Mouse (Mus musculus): ENCODE measurements at regions not wholly inside any gene's neighbourhood (a gene's known extent, or its start where the extent isn't known, plus 50 kb on each side); places are given as distances from the start of the nearest gene placed in this dataset.

GRCm38 (mm10) chr7:136059896-136060295, 343.7 kb upstream of the Mki67 start:
- Histone ChIP-seq H3K4me1 (replicated peaks) (peaks cover 52% of the 10 kb centered on the region), H3K9ac (no peak overlapping the region), H3K4me3 (no peak overlapping the region), H3K27me3 (no peaks in the 10 kb centered on the region), H3K27ac (replicated peaks) (peak overlapping the region; percentile 91), H3K9me3 (no peaks in the 10 kb centered on the region), H3K4me2 (peak overlapping the region; percentile 58), H3K36me3 (no peaks in the 10 kb centered on the region)
- ATAC-seq (ENCODE audit: low read depth): no peak
- WGBS: 18% methylated on average over 11 of the region's 11 CpGs

- Histone ChIP-seq H3K4me2 (peak overlapping the region; percentile 58), H3K9me3 (no peaks in the 10 kb centered on the region), H3K9ac (peak overlapping the region; percentile 69), H3K4me3 (peak overlapping the region; percentile 29), H3K4me1 (replicated peaks) (peaks cover 57% of the 10 kb centered on the region), H3K27ac (replicated peaks) (peak overlapping the region; percentile 91), H3K36me3 (no peaks in the 10 kb centered on the region), H3K27me3 (no peaks in the 10 kb centered on the region)
- peak; percentile 70 for ATAC-seq (ENCODE audit: low read depth)
- WGBS: 7% methylated on average over 29 of the region's 29 CpGs
Measured at GRCm38 (mm10) chr7:136060339-136061073, 344.3 kb upstream of the Mki67 start.

- Histone ChIP-seq H3K9me3 (no peaks in the 10 kb centered on the region), H3K4me2 (no peak overlapping the region), H3K27ac (replicated peaks) (peak overlapping the region; percentile 38), H3K36me3 (no peaks in the 10 kb centered on the region), H3K4me1 (replicated peaks) (peaks cover 47% of the 10 kb centered on the region), H3K4me3 (no peak overlapping the region), H3K27me3 (peaks cover 4% of the 10 kb centered on the region; the same call in 1 of the 2 replicates), H3K9ac (no peak overlapping the region)
- no peak for ATAC-seq (ENCODE audit: low read depth)
- WGBS: 37% methylated on average over 5 of the region's 5 CpGs
Measured at GRCm38 (mm10) chr7:136062658-136063057, 346.5 kb upstream of the Mki67 start.

GRCm38 (mm10) chr7:136065038-136065678, 349.0 kb upstream of the Mki67 start:
- no peak for ATAC-seq (ENCODE audit: low read depth)
- 70% methylated on average over 12 of the region's 12 CpGs for WGBS
- Histone ChIP-seq H3K9ac (no peak overlapping the region), H3K36me3 (no peaks in the 10 kb centered on the region), H3K27me3 (peaks cover 4% of the 10 kb centered on the region; the same call in 1 of the 2 replicates), H3K4me1 (replicated peaks) (peaks cover 25% of the 10 kb centered on the region), H3K27ac (replicated peaks) (no peak overlapping the region), H3K9me3 (no peaks in the 10 kb centered on the region), H3K4me2 (no peak overlapping the region), H3K4me3 (no peak overlapping the region)

GRCm38 (mm10) chr7:136065679-136066055, 349.5 kb upstream of the Mki67 start:
- Histone ChIP-seq H3K4me3 (no peak overlapping the region), H3K9ac (no peak overlapping the region), H3K4me1 (replicated peaks) (peaks cover 21% of the 10 kb centered on the region), H3K27ac (replicated peaks) (no peak overlapping the region), H3K36me3 (no peaks in the 10 kb centered on the region), H3K4me2 (no peak overlapping the region), H3K9me3 (no peaks in the 10 kb centered on the region), H3K27me3 (peaks cover 4% of the 10 kb centered on the region; the same call in 1 of the 2 replicates)
- WGBS: 60% methylated on average over 10 of the region's 10 CpGs
- ATAC-seq (ENCODE audit: low read depth): no peak

- H3K9me3 ChIP-seq: no peaks in the 10 kb centered on the region
- H3K36me3 ChIP-seq: no peaks in the 10 kb centered on the region
- H3K9ac ChIP-seq: no peak overlapping the region
- no peak overlapping the region for H3K4me3 ChIP-seq
- 0 out of 2 replicates have a peak, but pooled peaks cover under 1% of the 10 kb centered on the region for H3K4me1 ChIP-seq (replicated peaks)
- ATAC-seq (ENCODE audit: low read depth): no peak
- H3K27ac ChIP-seq (replicated peaks): no peak overlapping the region
- WGBS: 77% methylated on average over 5 of the region's 5 CpGs
- H3K27me3 ChIP-seq: peaks cover 5% of the 10 kb centered on the region; the same call in 1 of the 2 replicates
- H3K4me2 ChIP-seq: no peak overlapping the region
Measured at GRCm38 (mm10) chr7:136070881-136071280, 354.7 kb upstream of the Mki67 start.

- Histone ChIP-seq H3K9ac (no peak overlapping the region), H3K36me3 (no peaks in the 10 kb centered on the region), H3K4me3 (no peak overlapping the region), H3K27ac (replicated peaks) (no peak overlapping the region), H3K9me3 (no peaks in the 10 kb centered on the region), H3K4me1 (replicated peaks) (no peaks in the 10 kb centered on the region), H3K4me2 (no peak overlapping the region), H3K27me3 (0 out of 2 replicates have a peak, but pooled peaks cover 7% of the 10 kb centered on the region)
- no peak for ATAC-seq (ENCODE audit: low read depth)
- WGBS: 86% methylated on average over 4 of the region's 4 CpGs
Measured at GRCm38 (mm10) chr7:136071331-136071730, 355.2 kb upstream of the Mki67 start.

GRCm38 (mm10) chr7:136073265-136073799, 357.2 kb upstream of the Mki67 start:
- Histone ChIP-seq H3K4me3 (no peak overlapping the region), H3K4me2 (no peak overlapping the region), H3K27ac (replicated peaks) (no peak overlapping the region), H3K9ac (no peak overlapping the region), H3K9me3 (no peaks in the 10 kb centered on the region), H3K36me3 (no peaks in the 10 kb centered on the region), H3K27me3 (0 out of 2 replicates have a peak, but pooled peaks cover 8% of the 10 kb centered on the region), H3K4me1 (replicated peaks) (no peaks in the 10 kb centered on the region)
- WGBS: 61% methylated on average over 6 of the region's 6 CpGs
- ATAC-seq (ENCODE audit: low read depth): no peak

- Histone ChIP-seq H3K27me3 (0 out of 2 replicates have a peak, but pooled peaks cover 8% of the 10 kb centered on the region), H3K4me2 (no peak overlapping the region), H3K4me1 (replicated peaks) (no peaks in the 10 kb centered on the region), H3K36me3 (no peaks in the 10 kb centered on the region), H3K27ac (replicated peaks) (no peak overlapping the region), H3K4me3 (no peak overlapping the region), H3K9ac (no peak overlapping the region), H3K9me3 (no peaks in the 10 kb centered on the region)
- WGBS: 76% methylated on average over 2 of the region's 2 CpGs
- no peak for ATAC-seq (ENCODE audit: low read depth)
Measured at GRCm38 (mm10) chr7:136074043-136074442, 357.9 kb upstream of the Mki67 start.

GRCm38 (mm10) chr7:136081534-136082252, 365.5 kb upstream of the Mki67 start:
- WGBS: 23% methylated on average over 7 of the region's 7 CpGs
- Histone ChIP-seq H3K9ac (no peak overlapping the region), H3K36me3 (no peaks in the 10 kb centered on the region), H3K27ac (replicated peaks) (peak overlapping the region; percentile 88), H3K27me3 (0 out of 2 replicates have a peak, but pooled peaks cover 5% of the 10 kb centered on the region), H3K9me3 (no peaks in the 10 kb centered on the region), H3K4me2 (no peak overlapping the region), H3K4me3 (no peak overlapping the region), H3K4me1 (replicated peaks) (peaks cover 42% of the 10 kb centered on the region)
- ATAC-seq (ENCODE audit: low read depth): no peak

GRCm38 (mm10) chr7:136082253-136082867, 366.2 kb upstream of the Mki67 start:
- H3K4me3 ChIP-seq: no peak overlapping the region
- peak overlapping the region; percentile 88 for H3K27ac ChIP-seq (replicated peaks)
- H3K9ac ChIP-seq: no peak overlapping the region
- ATAC-seq (ENCODE audit: low read depth): no peak
- no peaks in the 10 kb centered on the region for H3K9me3 ChIP-seq
- no peaks in the 10 kb centered on the region for H3K36me3 ChIP-seq
- no peak overlapping the region for H3K4me2 ChIP-seq
- H3K4me1 ChIP-seq (replicated peaks): peaks cover 42% of the 10 kb centered on the region
- H3K27me3 ChIP-seq: peaks cover 5% of the 10 kb centered on the region; the same call in 1 of the 2 replicates
- WGBS: 60% methylated on average over 4 of the region's 4 CpGs
